Mouse (Mus musculus) brain, embryonic 14.5 days (tissue): ENCODE results near the gene Usp37. TPM values are rescaled to one million over a fixed set of nuclear protein-coding genes. Genes with fewer than 3 reads are reported as not detected.

Experiments used
- DNase-seq: peaks from one replicate; pipeline ENCODE4 v3.0.0-alpha.2; 2011; ENCODE audit warnings: low read depth
- CTCF ChIP-seq: fragments of 200-500 bp; IDR thresholded peaks from 2 replicates; pipeline ENCODE4 v1.5.1; 2012; ENCODE audit warnings: inconsistent platforms, mild to moderate bottlenecking, moderate library complexity, borderline replicate concordance; ENCODE audit not compliant: insufficient read depth, insufficient read length; ENCODE audit errors: extremely low read depth
- POLR2A ChIP-seq: fragments of 200-500 bp; IDR thresholded peaks from 2 replicates; pipeline ENCODE4 v1.6.1; 2012; ENCODE audit warnings: mild to moderate bottlenecking, inconsistent platforms, borderline replicate concordance; ENCODE audit not compliant: poor library complexity, insufficient read depth, insufficient read length, severe bottlenecking; ENCODE audit errors: extremely low read depth
- polyA plus RNA-seq: library from polyadenylated mRNA; depleted of rRNA; stranded (reverse); fragments of >200 nt; gene quantifications from 2 replicates; pipeline ENCODE4 v1.2.3, GENCODE M21; 2012; rRNA removed

Usp37 gene
- 12.0 and 15.5 TPM in 2 replicates for polyA plus RNA-seq

DNA sequence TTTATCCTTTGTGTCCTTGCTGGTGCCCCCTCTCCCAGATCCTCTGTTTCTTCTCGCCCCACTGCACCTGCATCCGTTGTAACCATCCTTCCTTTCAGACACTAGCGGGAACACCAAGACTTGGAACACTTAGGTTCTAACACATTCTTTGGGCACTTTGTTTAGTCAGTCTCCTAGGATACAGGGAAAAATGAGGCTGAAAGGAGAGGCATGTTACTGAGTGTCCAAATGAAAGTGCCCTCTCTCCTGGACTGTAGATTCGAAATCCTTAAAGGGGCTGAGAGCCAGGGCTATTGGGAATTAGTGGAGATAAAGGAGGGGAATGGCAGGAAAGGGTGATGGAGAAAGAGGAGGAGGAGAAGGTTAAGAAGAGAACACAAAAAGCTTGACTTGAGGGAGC is at the start of gene Usp37:
Gene Usp37 (minus strand): TSS at position 101 of the 400 bp plus-strand sequence.
- peak; percentile 31 for DNase-seq

GRCm38 (mm10) chr1:74587773-74588445 is 43.8 kb upstream of the Usp37 start, which contains the start of the genes Zfp142 and Bcs1l:
Gene Zfp142, minus strand, starts transcription at chr1:74588246.
Gene Bcs1l, plus strand, starts transcription at chr1:74588289.
- peak; percentile 100 for DNase-seq
- TF ChIP-seq POLR2A (peak; percentile 23; the same call in 1 of the 2 replicates), CTCF (0 out of 2 replicates have a peak, but pooled peaks have one; percentile 0)

More for the DNA sequence above, at the start of gene Usp37:
- TF ChIP-seq CTCF: no peak
- TF ChIP-seq POLR2A: no peak

GRCm38 (mm10) chr1:74587233-74587772 is 43.2 kb upstream of the Usp37 start:
- TF ChIP-seq POLR2A (no peak), CTCF (no peak)
- no peak for DNase-seq

DNA sequence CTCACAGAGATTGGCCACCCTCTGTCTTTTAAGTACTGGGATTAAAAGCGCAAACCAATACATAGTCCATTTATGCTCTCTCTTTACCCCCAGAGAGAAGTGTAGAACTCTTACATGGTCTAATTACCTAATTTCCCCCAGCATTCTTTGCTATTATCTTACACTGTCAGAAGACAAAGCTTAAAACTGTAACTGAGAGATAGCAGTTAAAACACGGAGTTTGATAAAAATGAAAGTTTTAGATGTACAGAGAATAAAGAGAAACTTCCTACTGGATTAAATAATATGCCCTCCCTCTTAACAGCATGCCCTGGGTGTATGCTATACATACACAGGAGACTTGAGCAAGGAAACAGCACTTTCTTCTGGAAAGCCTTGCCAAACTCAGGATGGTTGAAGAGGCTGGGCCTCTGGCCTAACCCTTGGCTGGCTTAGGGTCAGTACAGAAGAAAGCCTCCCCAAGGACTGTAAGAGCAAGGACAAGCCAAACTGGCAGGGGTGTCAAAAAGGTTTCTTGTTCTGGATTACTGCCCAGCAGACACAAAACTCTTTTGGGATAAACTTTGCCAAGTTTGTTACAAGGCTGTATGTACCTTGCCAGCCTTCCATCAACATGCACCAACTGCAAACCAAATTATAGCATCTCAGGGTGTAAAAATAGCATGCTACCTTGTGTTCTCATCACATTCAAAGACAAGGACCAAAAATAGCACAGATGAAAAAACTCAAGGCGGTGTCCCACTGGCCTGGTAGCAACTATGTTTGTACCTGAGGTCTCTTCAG is 40.7 kb upstream of the Usp37 start:
- no peak for TF ChIP-seq CTCF
- no peak for TF ChIP-seq POLR2A
- DNase-seq: no peak

- no peak for TF ChIP-seq CTCF
- TF ChIP-seq POLR2A: no peak
- DNase-seq: no peak
Observed at GRCm38 (mm10) chr1:74582621-74583020, 38.5 kb upstream of the Usp37 start.

GRCm38 (mm10) chr1:74569739-74570719 is 25.9 kb upstream of the Usp37 start:
- TF ChIP-seq CTCF (no peak), POLR2A (no peak)

GRCm38 (mm10) chr1:74565834-74566233 is 21.8 kb upstream of the Usp37 start:
- DNase-seq: no peak
- TF ChIP-seq POLR2A (no peak), CTCF (no peak)

More at GRCm38 (mm10) chr1:74569739-74570719, 25.9 kb upstream of the Usp37 start:
- DNase-seq: no peak

GRCm38 (mm10) chr1:74559061-74559460 is 15.0 kb upstream of the Usp37 start:
- no peak for TF ChIP-seq POLR2A
- no peak for TF ChIP-seq CTCF
- DNase-seq: no peak

GRCm38 (mm10) chr1:74542451-74542961 is 1.6 kb downstream of the Usp37 start, which contains the start of gene Plcd4:
Gene Plcd4, plus strand, starts transcription at chr1:74542888.
- TF ChIP-seq CTCF: no peak
- TF ChIP-seq POLR2A: no peak
- peak; percentile 72 for DNase-seq

DNA sequence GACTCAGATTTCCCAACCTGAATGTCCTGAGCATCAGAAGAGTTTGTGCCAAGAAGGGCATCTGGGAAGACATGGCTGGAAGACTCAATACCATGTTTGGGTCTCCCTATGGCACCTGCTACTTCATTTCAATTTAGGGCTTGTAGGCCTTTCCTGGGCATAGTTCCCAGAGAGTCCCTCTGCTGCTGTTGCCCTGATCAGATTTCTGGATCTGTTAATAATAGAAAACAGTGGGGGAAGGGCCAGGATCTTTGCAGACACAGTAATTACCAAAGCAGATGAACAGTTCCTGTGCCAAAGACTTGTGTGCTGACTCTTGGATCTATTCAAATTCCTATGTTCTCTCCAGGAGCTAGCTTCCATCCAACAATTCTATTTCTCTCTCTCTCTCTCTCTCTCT is 5.4 kb downstream of the Usp37 start:
- TF ChIP-seq CTCF (no peak), POLR2A (no peak)
- DNase-seq: peak; percentile 84

DNA sequence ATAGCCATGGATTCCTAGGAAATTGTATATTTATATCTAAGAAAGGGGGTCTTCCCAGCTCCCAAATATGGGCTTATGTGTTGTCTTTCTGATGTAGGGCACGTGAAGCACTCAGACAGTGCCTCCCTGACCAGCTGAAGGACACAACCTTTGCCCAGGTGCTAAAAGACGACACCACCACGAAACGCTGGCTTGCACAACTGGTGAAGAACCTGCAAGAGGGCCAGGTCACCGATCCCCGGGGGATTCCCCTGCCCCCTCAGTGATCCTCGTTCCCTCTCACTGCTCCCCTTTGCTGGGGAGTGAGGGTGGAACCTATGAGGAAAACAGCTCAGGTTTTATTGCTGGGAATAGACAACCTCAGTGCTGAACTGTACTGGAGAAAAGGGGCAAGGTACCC is 15.5 kb downstream of the Usp37 start:
- TF ChIP-seq POLR2A (no peak), CTCF (no peak)
- DNase-seq: no peak

DNA sequence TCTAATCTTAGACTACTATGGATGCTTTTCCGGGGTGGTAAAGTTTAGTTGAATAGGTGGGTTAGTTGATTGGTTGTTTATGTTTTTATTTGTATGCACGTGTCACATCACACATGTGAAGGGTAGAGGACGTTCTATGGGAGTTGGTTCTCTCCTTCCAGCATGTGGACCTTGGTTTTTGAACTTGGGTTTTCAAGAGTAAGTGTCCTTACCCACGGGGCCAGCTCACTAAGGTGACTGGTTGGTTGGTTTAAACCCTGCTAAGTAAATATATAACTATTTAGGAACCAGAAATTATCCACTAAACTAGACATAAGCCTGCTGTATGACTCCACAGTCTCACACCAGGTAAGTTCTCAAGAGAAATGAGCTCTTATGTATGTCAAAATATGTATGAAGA is 19.3 kb downstream of the Usp37 start:
- DNase-seq: no peak
- TF ChIP-seq POLR2A (no peak), CTCF (no peak)
